Mouse (Mus musculus): ENCODE measurements at regions not wholly inside any gene's neighbourhood (a gene's known extent, or its start where the extent isn't known, plus 50 kb on each side); places are given as distances from the start of the nearest gene placed in this dataset.

DNA sequence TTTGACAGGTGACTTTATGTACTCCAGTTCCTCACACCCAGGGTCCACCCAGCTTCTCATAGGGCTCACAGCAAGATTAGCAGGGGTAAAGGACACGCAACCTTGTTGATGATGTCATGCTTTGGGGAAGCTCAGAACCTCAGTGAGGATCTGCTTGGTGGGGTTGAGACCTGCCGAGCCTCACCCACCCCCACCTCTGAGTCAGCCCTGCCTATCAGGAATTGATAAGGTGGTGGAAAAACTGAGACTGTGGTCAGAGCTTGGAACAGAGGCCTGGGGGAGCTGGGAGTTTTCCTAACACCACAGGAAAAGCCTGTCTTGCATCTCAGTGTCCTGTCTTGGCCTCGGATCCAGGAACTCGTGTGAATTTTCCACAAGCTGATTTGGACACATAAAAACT lies 122.0 kb downstream of the Sall1 start:
- Histone ChIP-seq H3K4me1 (replicated peaks; ENCODE audit: low read depth, low read length) (peaks cover 5% of the 10 kb centered on the region; the same call in 1 of the 2 replicates), H3K36me3 (ENCODE audit: insufficient read depth, low read length) (no peaks in the 10 kb centered on the region), H3K9me3 (ENCODE audit: low read length) (no peaks in the 10 kb centered on the region), H3K4me3 (replicated peaks; ENCODE audit: low read length) (no peak overlapping the region), H3K27me3 (ENCODE audit: insufficient read depth, low read length) (no peaks in the 10 kb centered on the region; the same call in 1 of the 2 replicates)
- TF ChIP-seq NANOG (IDR thresholded peaks at IDR 0.05; ENCODE audit: borderline replicate concordance, low read length) = no peak
- no peak for TF ChIP-seq CTCF (conservative IDR thresholded peaks at IDR 0.05; ENCODE audit: low read length)
- TF ChIP-seq POU5F1 (IDR thresholded peaks at IDR 0.05; ENCODE audit: borderline replicate concordance, low read length) = no peak

DNA sequence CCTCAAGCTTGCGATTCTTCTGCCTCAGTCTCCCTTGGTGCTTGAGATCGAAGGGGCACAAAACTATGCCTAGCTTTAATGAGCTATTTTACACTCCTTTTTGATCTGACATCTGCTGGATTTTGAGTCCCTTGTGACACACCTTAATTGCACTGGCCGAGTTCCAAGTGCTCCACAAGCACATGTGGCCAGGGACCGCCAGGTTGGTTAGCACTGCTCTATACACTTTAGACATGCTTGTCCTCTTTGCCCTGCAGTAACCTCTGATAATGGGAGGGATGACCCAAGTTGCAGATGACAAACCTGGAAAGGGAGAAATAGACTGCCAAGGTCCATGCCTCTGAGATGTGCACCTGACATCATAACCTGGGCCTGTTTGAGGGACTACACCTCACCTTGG lies 124.7 kb downstream of the Sall1 start:
- TF ChIP-seq POU5F1 (IDR thresholded peaks at IDR 0.05; ENCODE audit: borderline replicate concordance, low read length) (no peak), CTCF (conservative IDR thresholded peaks at IDR 0.05; ENCODE audit: low read length) (no peak), NANOG (IDR thresholded peaks at IDR 0.05; ENCODE audit: borderline replicate concordance, low read length) (no peak)
- no peak overlapping the region for H3K4me3 ChIP-seq (replicated peaks; ENCODE audit: low read length)
- H3K4me1 ChIP-seq (replicated peaks; ENCODE audit: low read depth, low read length) = peaks cover 5% of the 10 kb centered on the region; the same call in 1 of the 2 replicates
- H3K36me3 ChIP-seq (ENCODE audit: insufficient read depth, low read length) = no peaks in the 10 kb centered on the region
- peaks cover 4% of the 10 kb centered on the region; the same call in 1 of the 2 replicates for H3K27me3 ChIP-seq (ENCODE audit: insufficient read depth, low read length)
- no peaks in the 10 kb centered on the region for H3K9me3 ChIP-seq (ENCODE audit: low read length)

DNA sequence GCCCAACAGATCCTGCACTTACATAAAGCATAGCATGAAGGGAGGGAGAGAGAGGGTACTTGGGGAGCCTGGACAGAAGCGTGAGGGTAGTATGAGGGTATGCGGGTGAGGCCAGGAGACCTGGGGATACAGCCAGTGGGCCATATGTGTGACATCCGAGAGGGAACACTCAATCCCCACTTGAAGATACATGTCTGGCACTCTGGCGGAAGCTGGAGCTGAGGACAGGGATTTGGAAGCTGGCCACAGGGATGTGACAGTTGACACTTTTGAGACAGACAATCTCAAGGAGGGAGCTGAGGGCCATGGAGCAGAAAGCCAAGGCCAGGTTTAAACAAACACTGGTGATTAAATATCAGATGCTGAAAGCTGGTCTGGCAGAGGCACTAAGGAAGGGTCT lies 127.9 kb downstream of the Sall1 start:
- no peaks in the 10 kb centered on the region for H3K9me3 ChIP-seq (ENCODE audit: low read length)
- TF ChIP-seq NANOG (IDR thresholded peaks at IDR 0.05; ENCODE audit: borderline replicate concordance, low read length) (no peak), CTCF (conservative IDR thresholded peaks at IDR 0.05; ENCODE audit: low read length) (no peak), POU5F1 (IDR thresholded peaks at IDR 0.05; ENCODE audit: borderline replicate concordance, low read length) (no peak)
- no peaks in the 10 kb centered on the region for H3K36me3 ChIP-seq (ENCODE audit: insufficient read depth, low read length)
- no peak overlapping the region for H3K4me3 ChIP-seq (replicated peaks; ENCODE audit: low read length)
- H3K27me3 ChIP-seq (ENCODE audit: insufficient read depth, low read length) = peaks cover 4% of the 10 kb centered on the region; the same call in 1 of the 2 replicates
- H3K4me1 ChIP-seq (replicated peaks; ENCODE audit: low read depth, low read length) = peaks cover 5% of the 10 kb centered on the region; the same call in 1 of the 2 replicates

DNA sequence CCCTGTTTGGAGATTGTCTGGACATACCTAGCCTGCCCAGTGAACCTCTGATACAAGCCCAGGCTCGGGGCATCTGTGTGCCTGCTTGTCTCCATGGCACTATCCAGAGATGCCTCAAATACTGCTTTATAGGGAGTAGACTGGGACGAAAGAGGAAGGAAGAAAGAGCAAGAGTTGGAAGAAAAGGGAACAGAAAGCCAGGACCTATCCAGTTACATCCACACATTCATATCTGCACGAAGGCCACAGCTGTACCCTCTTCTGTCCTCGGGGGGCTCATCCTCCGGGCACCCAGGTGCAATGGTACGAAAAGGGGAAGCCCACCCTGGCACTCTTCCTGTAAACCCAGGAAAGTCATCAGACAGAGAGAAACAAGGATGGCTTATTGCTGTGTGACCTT lies 129.3 kb downstream of the Sall1 start:
- Histone ChIP-seq H3K27me3 (ENCODE audit: insufficient read depth, low read length) (peaks cover 7% of the 10 kb centered on the region; the same call in 1 of the 2 replicates), H3K4me1 (replicated peaks; ENCODE audit: low read depth, low read length) (peaks cover 5% of the 10 kb centered on the region; the same call in 1 of the 2 replicates), H3K9me3 (ENCODE audit: low read length) (no peaks in the 10 kb centered on the region), H3K36me3 (ENCODE audit: insufficient read depth, low read length) (no peaks in the 10 kb centered on the region), H3K4me3 (replicated peaks; ENCODE audit: low read length) (no peak overlapping the region)
- TF ChIP-seq POU5F1 (IDR thresholded peaks at IDR 0.05; ENCODE audit: borderline replicate concordance, low read length) (no peak), NANOG (IDR thresholded peaks at IDR 0.05; ENCODE audit: borderline replicate concordance, low read length) (no peak), CTCF (conservative IDR thresholded peaks at IDR 0.05; ENCODE audit: low read length) (no peak)

DNA sequence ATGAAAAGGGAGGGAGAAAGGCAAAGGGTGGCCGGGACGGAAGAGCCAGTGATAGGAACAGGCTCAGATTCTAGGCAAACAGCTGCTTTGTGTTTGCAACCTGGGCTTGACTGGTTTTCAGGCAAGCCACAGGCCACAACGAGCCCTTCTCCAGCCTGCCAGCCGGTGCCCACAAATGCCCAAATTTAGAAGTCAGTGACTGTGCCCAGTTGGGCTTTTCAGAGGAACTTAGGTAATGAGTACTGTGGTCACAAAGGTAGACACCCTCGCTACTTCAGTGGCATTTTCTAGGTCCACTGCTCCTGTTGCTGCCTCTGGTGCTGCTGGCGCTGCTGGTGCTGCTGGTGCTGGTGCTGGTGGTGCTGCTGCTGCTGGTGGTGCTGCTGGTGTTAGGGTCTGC lies 129.8 kb downstream of the Sall1 start:
- Histone ChIP-seq H3K27me3 (ENCODE audit: insufficient read depth, low read length) (peaks cover 7% of the 10 kb centered on the region; the same call in 1 of the 2 replicates), H3K4me1 (replicated peaks; ENCODE audit: low read depth, low read length) (peaks cover 5% of the 10 kb centered on the region; the same call in 1 of the 2 replicates), H3K9me3 (ENCODE audit: low read length) (no peaks in the 10 kb centered on the region), H3K4me3 (replicated peaks; ENCODE audit: low read length) (no peak overlapping the region), H3K36me3 (ENCODE audit: insufficient read depth, low read length) (no peaks in the 10 kb centered on the region)
- TF ChIP-seq POU5F1 (IDR thresholded peaks at IDR 0.05; ENCODE audit: borderline replicate concordance, low read length) (no peak), NANOG (IDR thresholded peaks at IDR 0.05; ENCODE audit: borderline replicate concordance, low read length) (no peak), CTCF (conservative IDR thresholded peaks at IDR 0.05; ENCODE audit: low read length) (no peak)

DNA sequence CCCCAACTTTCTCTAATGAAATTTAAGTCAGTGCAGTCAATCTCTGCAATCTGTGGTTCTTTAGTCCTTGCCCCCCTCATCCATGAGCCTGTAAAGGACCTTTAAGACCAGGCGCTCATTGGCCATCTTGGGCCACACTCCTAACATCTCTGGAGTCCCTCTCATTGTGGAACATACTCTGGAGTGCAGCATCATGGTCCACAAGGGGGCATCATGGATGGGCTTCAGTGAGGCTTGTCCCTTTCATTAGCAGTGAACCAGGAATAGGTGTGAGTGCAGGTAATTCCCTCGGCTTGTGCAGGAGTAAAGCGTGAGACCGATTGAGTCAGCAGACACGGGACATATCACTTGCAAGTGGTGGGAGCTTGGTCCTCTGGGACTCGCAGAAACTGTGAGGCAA lies 137.7 kb downstream of the Sall1 start:
- Histone ChIP-seq H3K9me3 (ENCODE audit: low read length) (no peaks in the 10 kb centered on the region), H3K4me1 (replicated peaks; ENCODE audit: low read depth, low read length) (no peaks in the 10 kb centered on the region), H3K27me3 (ENCODE audit: insufficient read depth, low read length) (0 out of 2 replicates have a peak, but pooled peaks cover 3% of the 10 kb centered on the region), H3K4me3 (replicated peaks; ENCODE audit: low read length) (no peak overlapping the region), H3K36me3 (ENCODE audit: insufficient read depth, low read length) (no peaks in the 10 kb centered on the region)
- TF ChIP-seq POU5F1 (IDR thresholded peaks at IDR 0.05; ENCODE audit: borderline replicate concordance, low read length) = no peak
- no peak for TF ChIP-seq CTCF (conservative IDR thresholded peaks at IDR 0.05; ENCODE audit: low read length)
- TF ChIP-seq NANOG (IDR thresholded peaks at IDR 0.05; ENCODE audit: borderline replicate concordance, low read length) = no peak

DNA sequence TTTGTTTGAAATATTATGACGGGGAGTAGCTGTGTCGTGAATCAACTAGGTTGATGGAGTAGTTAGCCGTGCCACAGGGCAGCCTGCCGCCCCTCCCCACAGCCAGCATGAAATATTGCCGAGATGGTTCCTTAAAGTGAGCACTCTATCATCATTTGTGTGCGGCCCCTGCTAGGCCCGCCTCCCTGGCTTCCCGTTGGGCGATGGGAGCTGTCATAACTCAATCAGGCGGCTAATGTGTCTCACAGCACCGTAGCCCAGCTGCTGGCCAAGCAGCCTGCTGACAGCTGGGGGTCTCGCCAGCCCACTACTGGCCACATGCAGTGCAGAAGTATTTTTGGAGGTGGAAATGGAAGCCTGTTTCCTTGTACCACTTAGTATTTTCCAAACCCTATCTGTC lies 140.9 kb downstream of the Sall1 start:
- no peaks in the 10 kb centered on the region for H3K9me3 ChIP-seq (ENCODE audit: low read length)
- H3K27me3 ChIP-seq (ENCODE audit: insufficient read depth, low read length) = no peaks in the 10 kb centered on the region
- no peaks in the 10 kb centered on the region for H3K36me3 ChIP-seq (ENCODE audit: insufficient read depth, low read length)
- H3K4me3 ChIP-seq (replicated peaks; ENCODE audit: low read length) = no peak overlapping the region
- H3K4me1 ChIP-seq (replicated peaks; ENCODE audit: low read depth, low read length) = no peaks in the 10 kb centered on the region
- TF ChIP-seq POU5F1 (IDR thresholded peaks at IDR 0.05; ENCODE audit: borderline replicate concordance, low read length) (no peak), NANOG (IDR thresholded peaks at IDR 0.05; ENCODE audit: borderline replicate concordance, low read length) (no peak), CTCF (conservative IDR thresholded peaks at IDR 0.05; ENCODE audit: low read length) (no peak)

DNA sequence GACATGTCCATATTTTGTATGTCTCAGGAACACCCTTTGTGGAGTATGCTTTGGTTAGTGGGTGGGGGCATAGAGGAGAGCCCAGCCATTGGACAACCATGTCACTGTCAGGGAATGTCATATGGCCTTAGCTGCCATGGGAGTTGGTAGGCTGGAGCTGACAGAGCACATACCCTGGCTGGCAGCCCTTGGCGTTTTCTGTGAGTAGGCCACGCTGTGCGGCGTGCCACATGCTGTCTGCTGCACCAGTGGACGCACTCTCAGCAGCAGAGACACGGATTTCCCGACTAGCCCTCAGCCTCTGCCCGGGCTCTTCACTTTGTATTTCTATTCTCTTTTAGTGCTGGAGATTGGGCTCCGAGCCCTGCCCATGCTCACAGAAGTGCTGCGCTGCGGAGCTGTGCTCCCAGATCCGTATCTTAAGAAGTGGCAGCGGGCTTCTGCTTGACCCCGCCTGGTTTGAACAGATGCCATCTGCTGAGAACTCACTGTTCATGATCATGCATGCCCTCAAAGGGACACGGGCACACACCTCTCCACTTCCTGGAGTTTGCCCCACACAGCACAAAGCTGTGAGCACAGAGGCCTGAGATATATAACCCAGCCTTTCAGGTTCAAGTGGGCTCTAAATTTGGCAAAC lies 160.1 kb downstream of the Sall1 start:
- TF ChIP-seq CTCF (conservative IDR thresholded peaks at IDR 0.05; ENCODE audit: low read length) (no peak), NANOG (IDR thresholded peaks at IDR 0.05; ENCODE audit: borderline replicate concordance, low read length) (no peak), POU5F1 (IDR thresholded peaks at IDR 0.05; ENCODE audit: borderline replicate concordance, low read length) (no peak)
- no peaks in the 10 kb centered on the region for H3K36me3 ChIP-seq (ENCODE audit: insufficient read depth, low read length)
- no peaks in the 10 kb centered on the region for H3K4me1 ChIP-seq (replicated peaks; ENCODE audit: low read depth, low read length)
- H3K4me3 ChIP-seq (replicated peaks; ENCODE audit: low read length) = no peak overlapping the region
- no peaks in the 10 kb centered on the region for H3K9me3 ChIP-seq (ENCODE audit: low read length)
- H3K27me3 ChIP-seq (ENCODE audit: insufficient read depth, low read length) = no peaks in the 10 kb centered on the region

All from E14TG2a.4 (cell line).